Mouse (Mus musculus) hindbrain, embryonic 13.5 days (tissue): ENCODE data around the gene Phf2. TPM values are rescaled to one million over a fixed set of nuclear protein-coding genes. Genes with fewer than 3 reads are reported as not detected.

ENCODE experiments used
- ATAC-seq: fragments of 200-750 bp; cut with Nextera tagmentation; 2 replicates; pipeline ENCODE4 v1.8.0; 2017; ENCODE audit warnings: moderate TSS enrichment; ENCODE audit not compliant: low FRiP score
- H3K27ac ChIP-seq: fragments of 300-500 bp; sonication (generic); 2 replicates; pipeline ENCODE4 v1.5.1; 2015; ENCODE audit warnings: inconsistent platforms, mild to moderate bottlenecking, moderate library complexity
- H3K27me3 ChIP-seq: fragments of 300-500 bp; sonication (generic); 2 replicates; pipeline ENCODE4 v1.6.1; 2015; ENCODE audit warnings: mild to moderate bottlenecking, inconsistent platforms
- H3K36me3 ChIP-seq: fragments of 300-500 bp; sonication (generic); 2 replicates; pipeline ENCODE4 v1.6.1; 2015; ENCODE audit warnings: mild to moderate bottlenecking, inconsistent platforms
- H3K4me1 ChIP-seq: fragments of 300-500 bp; sonication (generic); replicated peaks from 2 replicates; pipeline ENCODE4 v1.6.1; 2015; ENCODE audit warnings: inconsistent platforms
- H3K4me2 ChIP-seq: fragments of 300-500 bp; sonication (generic); 2 replicates; pipeline ENCODE4 v1.6.1; 2015; ENCODE audit warnings: inconsistent platforms, mild to moderate bottlenecking, moderate library complexity
- H3K4me3 ChIP-seq: fragments of 300-500 bp; sonication (generic); 2 replicates; pipeline ENCODE4 v1.5.1; 2015; ENCODE audit warnings: mild to moderate bottlenecking, inconsistent platforms
- H3K9ac ChIP-seq: fragments of 300-500 bp; sonication (generic); 2 replicates; pipeline ENCODE4 v1.6.1; 2015; ENCODE audit warnings: mild to moderate bottlenecking, inconsistent platforms
- H3K9me3 ChIP-seq: fragments of 300-500 bp; sonication (generic); 2 replicates; pipeline ENCODE4 v1.6.1; 2016; ENCODE audit warnings: inconsistent platforms
- WGBS: fragments of 180-500 bp; shearing (Covaris S2); methylation state at CpG from one replicate; pipeline ENCODE4 v1.1.7; 2015; 5-methylcytosine and 5-hydroxymethylcytosine counted together
- polyA plus RNA-seq: library from polyadenylated mRNA; unstranded; fragments of >200 nt; fragmentation: Nextera tagmentation; extraction: Ambion mirVana; gene quantifications from 2 replicates; pipeline ENCODE4 v1.2.1, GENCODE M21; 2015

Gene Phf2
- polyA plus RNA-seq, 1 experiment from 2014 or later: 9.6 TPM

DNA sequence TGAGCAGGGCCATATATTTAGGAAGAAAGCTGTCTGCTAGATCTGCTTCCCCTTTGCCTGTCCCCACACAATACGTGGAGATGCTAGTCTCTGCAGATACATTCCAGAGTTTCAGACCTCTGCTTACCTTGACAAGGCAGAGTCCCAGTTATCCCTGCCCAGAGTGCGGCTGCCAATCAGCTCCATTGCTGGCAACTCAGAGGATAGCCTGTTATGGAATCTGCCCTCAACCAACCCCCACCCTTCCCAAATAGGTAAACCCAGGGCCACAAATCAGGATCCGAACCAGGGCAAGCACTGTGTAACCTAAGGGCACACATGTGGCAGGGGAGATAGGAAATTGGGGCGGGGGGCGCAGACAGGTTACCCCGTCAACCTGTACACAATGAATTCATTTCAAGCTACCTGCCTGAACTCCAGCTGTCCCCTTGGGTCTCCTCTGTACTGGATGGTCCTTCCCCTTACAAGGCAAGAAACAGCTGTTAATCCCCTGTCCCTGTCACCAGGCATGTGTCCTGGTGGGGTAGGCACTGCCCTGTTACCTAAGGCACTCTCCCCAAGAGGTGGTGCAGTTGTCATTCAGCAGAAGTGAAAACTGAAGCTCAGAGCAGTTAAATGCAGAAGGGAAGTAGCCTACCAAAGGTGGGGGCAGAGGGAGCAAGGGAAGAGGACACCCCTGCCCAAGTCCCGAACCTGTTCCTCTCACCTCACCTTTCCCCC is 1.1 kb upstream of the Phf2 start:
- H3K9ac ChIP-seq: peak overlapping the region; percentile 96
- H3K4me3 ChIP-seq: peak overlapping the region; percentile 94
- peaks cover 41% of the 10 kb centered on the region for H3K4me1 ChIP-seq
- H3K36me3 ChIP-seq: peaks cover 8% of the 10 kb centered on the region; the same call in 1 of the 2 replicates
- no peaks in the 10 kb centered on the region for H3K27me3 ChIP-seq
- H3K27ac ChIP-seq: peak overlapping the region; percentile 86; the same call in 1 of the 2 replicates
- H3K4me2 ChIP-seq: peak overlapping the region; percentile 89
- H3K9me3 ChIP-seq: no peaks in the 10 kb centered on the region
- WGBS: 69% methylated on average over 7 of the region's 7 CpGs
- peak; percentile 22; the same call in 1 of the 2 replicates for ATAC-seq

DNA sequence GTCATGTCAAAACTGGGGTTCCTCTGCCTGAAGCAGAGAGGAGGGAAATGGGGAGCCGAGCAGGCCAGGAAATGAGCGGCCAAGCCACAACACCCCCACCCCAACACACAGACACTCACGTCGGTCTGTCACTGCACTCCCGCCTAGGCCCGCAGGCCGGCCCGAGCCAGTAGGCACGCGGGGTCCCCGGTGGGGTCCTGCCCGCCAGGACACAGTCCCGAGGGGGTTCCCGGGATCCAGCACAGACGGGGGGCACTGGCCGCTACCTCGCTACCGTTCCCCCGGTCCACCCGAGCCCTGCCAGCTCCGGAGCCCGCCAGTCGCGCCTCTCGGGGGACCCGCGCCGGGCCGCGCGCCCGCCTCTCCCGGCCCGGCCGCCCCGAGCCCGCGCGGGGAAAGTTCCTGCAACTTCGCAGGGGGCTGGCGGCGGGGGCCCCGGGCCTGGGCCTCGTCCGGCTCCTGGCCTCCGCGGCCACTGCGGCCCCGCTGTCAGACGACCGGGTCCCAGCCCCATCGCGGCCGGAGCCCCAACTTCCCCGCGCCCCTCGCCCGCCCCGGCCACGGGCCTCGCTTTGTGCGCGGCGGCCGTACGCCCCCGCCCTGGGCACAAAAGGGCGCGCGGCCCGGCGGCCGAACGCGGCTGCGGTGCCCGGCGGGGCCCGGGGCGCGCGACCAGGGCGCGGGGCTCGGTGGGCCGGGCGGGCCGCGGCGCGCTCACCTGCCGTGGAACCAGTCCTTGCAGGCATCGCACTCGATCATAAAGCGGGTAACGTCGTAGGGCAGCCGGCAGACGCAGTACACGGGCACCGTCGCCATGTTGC is 759 bp downstream of the Phf2 start:
- Histone ChIP-seq H3K4me1 (peaks cover 50% of the 10 kb centered on the region), H3K27me3 (no peaks in the 10 kb centered on the region), H3K36me3 (0 out of 2 replicates have a peak, but pooled peaks cover 3% of the 10 kb centered on the region), H3K4me2 (peak overlapping the region; percentile 77), H3K9me3 (no peaks in the 10 kb centered on the region), H3K9ac (peak overlapping the region; percentile 98), H3K27ac (peak overlapping the region; percentile 84), H3K4me3 (peak overlapping the region; percentile 94)
- WGBS: under 1% methylated on average over 73 of the region's 102 CpGs
- peak; percentile 30; the same call in 1 of the 2 replicates for ATAC-seq

- no peaks in the 10 kb centered on the region for H3K9me3 ChIP-seq
- no peaks in the 10 kb centered on the region for H3K36me3 ChIP-seq
- no peaks in the 10 kb centered on the region for H3K27me3 ChIP-seq
- WGBS: 19% methylated on average over 5 of the region's 5 CpGs
- ATAC-seq: 0 out of 2 replicates have a peak, but pooled peaks have one; percentile 3
- H3K4me1 ChIP-seq: peaks cover 54% of the 10 kb centered on the region
- peak overlapping the region; percentile 94 for H3K4me3 ChIP-seq
- peak overlapping the region; percentile 84 for H3K27ac ChIP-seq
- H3K9ac ChIP-seq: peak overlapping the region; percentile 98
- H3K4me2 ChIP-seq: peak overlapping the region; percentile 77
These were observed 1.3 kb downstream of the Phf2 start for GRCm38 (mm10) chr13:48869600-48869949.

DNA sequence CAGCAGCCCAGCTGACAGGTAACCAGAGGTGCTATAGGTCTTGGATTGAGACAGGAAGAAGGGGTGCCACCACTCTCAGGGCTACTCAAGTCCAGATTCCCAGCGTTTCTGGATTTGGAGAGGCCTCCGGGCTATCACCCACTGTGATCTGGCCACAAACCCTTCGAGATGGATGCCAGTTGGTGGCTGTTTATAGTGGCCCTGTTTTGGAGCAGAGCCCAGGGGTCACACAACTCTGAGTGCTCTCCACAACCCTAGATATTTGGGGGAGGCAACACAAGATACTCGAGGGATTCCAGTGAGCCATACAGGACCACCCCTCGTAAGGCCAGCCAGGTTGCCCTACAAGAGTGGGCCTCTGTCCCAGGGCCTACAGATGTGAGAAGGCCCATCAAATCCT is 1.8 kb downstream of the Phf2 start:
- Histone ChIP-seq H3K9ac (peak overlapping the region; percentile 98), H3K36me3 (no peaks in the 10 kb centered on the region), H3K9me3 (no peaks in the 10 kb centered on the region), H3K27ac (no peak overlapping the region), H3K4me3 (peak overlapping the region; percentile 94), H3K4me1 (peaks cover 54% of the 10 kb centered on the region), H3K27me3 (no peaks in the 10 kb centered on the region), H3K4me2 (peak overlapping the region; percentile 77)
- 17% methylated on average over 5 of the region's 5 CpGs for WGBS
- ATAC-seq: no peak

DNA sequence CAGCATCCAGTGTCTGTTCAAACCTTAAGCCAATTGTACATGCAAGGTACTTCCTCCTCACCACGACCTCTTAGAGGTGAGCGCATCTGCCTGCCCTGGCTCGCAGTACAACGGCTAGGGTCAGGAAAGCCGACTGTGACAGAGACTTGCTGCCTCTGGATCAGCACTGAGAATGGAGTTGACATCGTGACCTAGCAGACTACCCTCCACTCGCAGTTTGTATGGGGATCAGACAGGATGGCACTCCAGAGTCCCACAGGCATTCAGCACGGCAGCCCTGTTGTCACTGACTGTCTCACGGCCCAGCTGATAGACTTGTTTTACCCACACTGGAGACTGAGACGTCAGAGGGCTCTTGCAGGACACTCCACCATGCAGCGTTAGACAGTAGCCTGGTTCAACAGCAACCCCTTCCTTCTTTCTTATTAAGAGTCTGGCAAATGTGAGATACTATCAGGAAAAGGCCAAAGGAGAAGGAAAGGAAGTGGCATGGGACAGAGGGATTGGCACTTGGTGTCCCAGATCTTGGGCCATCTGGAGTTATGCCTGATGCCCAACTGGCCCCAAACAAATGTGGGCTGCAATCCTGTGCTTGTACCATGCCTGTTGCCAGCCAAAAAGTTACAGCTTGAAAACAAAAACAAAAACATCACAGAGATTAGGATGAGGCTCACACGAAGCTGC is 6.1 kb downstream of the Phf2 start:
- Histone ChIP-seq H3K36me3 (no peaks in the 10 kb centered on the region), H3K9me3 (no peaks in the 10 kb centered on the region), H3K4me3 (no peak overlapping the region), H3K9ac (no peak overlapping the region), H3K4me2 (no peak overlapping the region), H3K27ac (no peak overlapping the region), H3K4me1 (peaks cover 46% of the 10 kb centered on the region), H3K27me3 (no peaks in the 10 kb centered on the region)
- WGBS: 77% methylated on average over 12 of the region's 12 CpGs
- no peak for ATAC-seq

GRCm38 (mm10) chr13:48863556-48863955 is 7.4 kb downstream of the Phf2 start:
- Histone ChIP-seq H3K4me1 (peaks cover 46% of the 10 kb centered on the region), H3K4me3 (no peak overlapping the region), H3K36me3 (no peaks in the 10 kb centered on the region), H3K27ac (no peak overlapping the region), H3K9ac (no peak overlapping the region), H3K4me2 (no peak overlapping the region), H3K9me3 (no peaks in the 10 kb centered on the region), H3K27me3 (no peaks in the 10 kb centered on the region)
- no peak for ATAC-seq
- WGBS: 81% methylated on average over 9 of the region's 9 CpGs

DNA sequence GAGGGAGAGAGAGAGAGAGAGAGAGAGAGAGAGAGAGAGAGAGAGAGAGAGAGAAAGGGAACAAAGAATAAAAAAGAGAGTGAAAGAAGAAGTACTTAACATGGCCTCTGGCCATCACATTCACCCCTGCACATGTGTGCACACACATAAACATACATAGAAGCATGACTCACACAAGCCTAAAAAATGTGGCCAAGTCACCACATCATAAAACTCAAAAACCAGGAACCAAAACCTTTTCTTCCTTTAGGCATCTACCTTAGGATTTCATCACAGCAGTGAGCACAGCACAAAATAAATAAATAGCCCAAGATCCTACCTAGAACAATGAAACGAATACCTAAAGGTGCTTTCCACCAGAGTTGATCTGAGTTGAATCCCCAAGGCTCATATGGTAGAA is 9.0 kb downstream of the Phf2 start:
- Histone ChIP-seq H3K4me3 (no peak overlapping the region), H3K4me2 (no peak overlapping the region), H3K9ac (no peak overlapping the region), H3K4me1 (peaks cover 53% of the 10 kb centered on the region), H3K27me3 (no peaks in the 10 kb centered on the region), H3K9me3 (no peaks in the 10 kb centered on the region), H3K27ac (no peak overlapping the region), H3K36me3 (no peaks in the 10 kb centered on the region)
- WGBS: 94% methylated on average over 1 of the region's 1 CpGs
- ATAC-seq: no peak

DNA sequence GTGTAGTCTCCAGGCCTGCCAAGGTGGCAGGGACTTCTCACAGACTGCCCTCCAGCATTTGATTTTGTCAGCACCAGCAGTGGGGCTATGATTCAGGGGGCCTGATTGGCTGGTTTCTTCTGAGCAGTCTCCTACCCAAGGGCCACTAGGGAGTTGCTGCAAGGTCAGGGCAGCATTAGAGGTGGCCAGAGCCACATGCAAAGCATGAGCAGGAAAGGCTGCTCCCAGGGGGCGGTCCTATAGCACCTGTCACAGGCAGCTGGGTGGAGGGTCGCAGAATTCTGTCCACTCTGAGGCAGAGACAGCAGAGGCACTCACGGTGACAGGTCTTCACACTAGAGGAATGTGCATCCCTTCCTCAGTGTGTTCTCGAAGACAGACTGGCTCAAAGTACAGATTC is 12.1 kb downstream of the Phf2 start:
- peaks cover 69% of the 10 kb centered on the region for H3K4me1 ChIP-seq
- no peak for ATAC-seq
- H3K9me3 ChIP-seq: no peaks in the 10 kb centered on the region
- H3K4me3 ChIP-seq: no peak overlapping the region
- peak overlapping the region; percentile 60; the same call in 1 of the 2 replicates for H3K27ac ChIP-seq
- 72% methylated on average over 4 of the region's 4 CpGs for WGBS
- no peak overlapping the region for H3K4me2 ChIP-seq
- H3K9ac ChIP-seq: peak overlapping the region; percentile 29; the same call in 1 of the 2 replicates
- no peaks in the 10 kb centered on the region for H3K36me3 ChIP-seq
- no peaks in the 10 kb centered on the region for H3K27me3 ChIP-seq

DNA sequence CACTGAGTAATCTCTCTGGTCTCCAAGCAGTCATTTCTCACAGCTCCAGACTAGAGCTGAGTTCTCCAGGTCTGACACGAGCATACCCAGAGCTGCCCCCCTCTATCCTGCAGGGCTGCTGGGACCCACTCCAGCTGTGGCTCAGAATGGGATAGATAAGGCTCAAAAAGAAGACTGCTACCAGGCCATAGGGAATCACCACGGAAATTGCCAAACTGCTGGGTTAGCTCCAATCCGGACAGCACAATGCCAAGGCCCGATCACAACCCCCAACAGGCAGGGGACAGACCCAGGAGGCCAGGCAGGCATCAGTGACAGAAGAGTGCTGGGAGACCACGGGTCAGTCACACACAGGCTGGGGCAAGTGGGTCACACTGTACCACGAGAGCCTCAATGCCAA is 12.9 kb downstream of the Phf2 start:
- no peaks in the 10 kb centered on the region for H3K9me3 ChIP-seq
- no peak for ATAC-seq
- H3K4me2 ChIP-seq: no peak overlapping the region
- 63% methylated on average over 6 of the region's 6 CpGs for WGBS
- H3K9ac ChIP-seq: peak overlapping the region; percentile 29; the same call in 1 of the 2 replicates
- H3K27me3 ChIP-seq: no peaks in the 10 kb centered on the region
- peak overlapping the region; percentile 60; the same call in 1 of the 2 replicates for H3K27ac ChIP-seq
- H3K4me1 ChIP-seq: peaks cover 70% of the 10 kb centered on the region
- H3K36me3 ChIP-seq: no peaks in the 10 kb centered on the region
- no peak overlapping the region for H3K4me3 ChIP-seq

GRCm38 (mm10) chr13:48857246-48857932 is 13.5 kb downstream of the Phf2 start:
- no peak for ATAC-seq
- Histone ChIP-seq H3K9ac (no peak overlapping the region), H3K4me2 (no peak overlapping the region), H3K27me3 (no peaks in the 10 kb centered on the region), H3K27ac (peak overlapping the region; percentile 60), H3K4me3 (no peak overlapping the region), H3K36me3 (no peaks in the 10 kb centered on the region), H3K9me3 (no peaks in the 10 kb centered on the region), H3K4me1 (peaks cover 74% of the 10 kb centered on the region)
- 52% methylated on average over 7 of the region's 7 CpGs for WGBS

DNA sequence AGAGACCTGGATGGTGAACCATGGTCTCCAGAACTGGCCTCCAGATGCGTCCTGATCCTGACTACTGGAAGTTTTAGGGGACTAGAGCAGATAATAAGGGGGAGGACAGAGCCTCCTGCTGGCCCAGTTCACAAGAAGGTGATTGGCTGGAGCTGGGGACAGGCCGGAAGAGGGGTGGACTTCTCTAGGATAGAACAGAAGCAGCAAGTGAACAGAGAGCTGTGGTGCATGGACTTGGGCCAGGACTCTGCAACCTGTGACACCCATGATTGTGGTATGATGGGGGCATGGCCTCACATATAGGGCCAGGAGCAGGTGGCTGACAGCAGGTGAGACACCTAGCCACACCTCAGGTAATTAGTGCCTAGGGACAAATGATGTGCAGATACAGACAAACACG is 17.0 kb downstream of the Phf2 start:
- WGBS: 59% methylated on average over 3 of the region's 3 CpGs
- H3K9ac ChIP-seq: no peak overlapping the region
- H3K4me1 ChIP-seq: peaks cover 89% of the 10 kb centered on the region
- no peak overlapping the region for H3K4me2 ChIP-seq
- no peak for ATAC-seq
- H3K36me3 ChIP-seq: no peaks in the 10 kb centered on the region
- H3K9me3 ChIP-seq: no peaks in the 10 kb centered on the region
- H3K4me3 ChIP-seq: no peak overlapping the region
- no peaks in the 10 kb centered on the region for H3K27me3 ChIP-seq
- peak overlapping the region; percentile 81 for H3K27ac ChIP-seq

DNA sequence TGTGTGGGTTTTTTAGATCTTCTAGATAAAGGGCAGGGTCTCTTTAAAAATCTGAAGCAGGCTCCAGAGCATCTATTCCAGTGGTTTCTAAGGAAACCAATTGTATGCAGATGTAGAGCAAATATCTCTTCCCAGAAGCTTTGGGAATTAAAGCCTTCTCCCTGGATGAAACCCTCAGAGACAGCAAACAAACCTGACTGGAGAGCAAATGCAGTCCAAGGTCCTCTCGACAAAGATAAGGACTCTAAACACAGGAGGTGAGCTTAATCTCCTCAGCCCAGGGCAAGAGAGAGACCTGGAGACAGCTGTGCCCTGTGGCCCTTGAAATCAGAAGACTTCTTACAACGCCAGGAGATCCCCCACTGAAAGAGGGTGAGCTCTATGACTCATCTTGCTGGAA is 17.4 kb downstream of the Phf2 start:
- no peaks in the 10 kb centered on the region for H3K36me3 ChIP-seq
- no peak for ATAC-seq
- peaks cover 88% of the 10 kb centered on the region for H3K4me1 ChIP-seq
- H3K27me3 ChIP-seq: no peaks in the 10 kb centered on the region
- H3K9ac ChIP-seq: no peak overlapping the region
- no peaks in the 10 kb centered on the region for H3K9me3 ChIP-seq
- WGBS: 20% methylated on average over 2 of the region's 2 CpGs
- no peak overlapping the region for H3K4me3 ChIP-seq
- no peak overlapping the region for H3K4me2 ChIP-seq
- peak overlapping the region; percentile 81 for H3K27ac ChIP-seq
